Mouse (Mus musculus) megakaryocyte, embryonic 14.5 days (primary cell): ENCODE data around the gene Apom.

Experiments used
- FLI1 ChIP-seq: IDR thresholded peaks from 2 replicates; pipeline ENCODE4 v1.6.1; 2012; ENCODE audit warnings: low read length, inconsistent platforms, mixed read lengths
- GATA1 ChIP-seq: IDR thresholded peaks from 3 replicates; pipeline ENCODE4 v1.6.1; 2012; ENCODE audit warnings: mixed read lengths, low read length, inconsistent platforms, borderline replicate concordance

- no peak for TF ChIP-seq GATA1
- TF ChIP-seq FLI1: no peak
Observed at GRCm38 (mm10) chr17:35157661-35158175, 25.9 kb upstream of the Apom start.
